Mouse (Mus musculus) CH12.LX (cell line): ENCODE measurements around the gene Cdk2ap1.

Source experiments
- EP300 ChIP-seq: IDR thresholded peaks from 2 replicates; pipeline ENCODE4 v1.6.1; 2011; ENCODE audit warnings: low read length, improper control_type of control experiment
- HCFC1 ChIP-seq: IDR thresholded peaks from 2 replicates; pipeline ENCODE4 v1.6.1; 2012; ENCODE audit warnings: low read depth, mild to moderate bottlenecking, inconsistent platforms, low read length, improper control_type of control experiment
- NELFE ChIP-seq: IDR thresholded peaks from 2 replicates; pipeline ENCODE4 v1.6.1; 2011; ENCODE audit warnings: low read depth, low read length, improper control_type of control experiment
- UBTF ChIP-seq: IDR thresholded peaks from 2 replicates; pipeline ENCODE4 v1.6.1; 2012; ENCODE audit warnings: low read depth, mild to moderate bottlenecking, inconsistent platforms, low read length, improper control_type of control experiment, moderate library complexity

- TF ChIP-seq UBTF (no peak), EP300 (no peak), NELFE (no peak), HCFC1 (no peak)
Observed at GRCm38 (mm10) chr5:124342897-124343296, 20.0 kb downstream of the Cdk2ap1 start.
